Mouse (Mus musculus) MEL (cell line): ENCODE measurements around the gene H2-Ab1. TPM values are rescaled to one million over a fixed set of nuclear protein-coding genes. Genes with fewer than 3 reads are reported as not detected.
A peak's percentile ranks its signal among the peaks of the same experiment; 100 is the strongest.

Experiments
- DNase-seq: peaks from one replicate; pipeline ENCODE4 v3.0.0; 2011; ENCODE audit warnings: low read depth, low spot score
- H3K27ac ChIP-seq: 2 replicates; pipeline ENCODE4 v1.5.1; 2012; ENCODE audit warnings: low read depth, mild to moderate bottlenecking, control low read depth, low read length, moderate library complexity; ENCODE audit not compliant: control insufficient read depth
- H3K27me3 ChIP-seq, 2 experiments: fragments of 150-350 bp in 1 of 2; sonication (generic) in 1 of 2; 2 replicates each; pipeline ENCODE4 v1.6.1; 2012; ENCODE audit warnings: low read length in 2 of 2, mild to moderate bottlenecking in 2 of 2, improper control_type of control experiment in 1 of 2, moderate library complexity in 1 of 2; ENCODE audit not compliant: insufficient read depth in 2 of 2, control insufficient read depth in 1 of 2
- H3K36me3 ChIP-seq, 2 experiments: 2 replicates each; pipeline ENCODE4 v1.6.1; 2012 to 2014; ENCODE audit warnings: low read length in 2 of 2, improper control_type of control experiment in 1 of 2, inconsistent platforms in 1 of 2, mild to moderate bottlenecking in 1 of 2; ENCODE audit not compliant: insufficient read depth in 2 of 2, control insufficient read depth in 1 of 2
- H3K4me1 ChIP-seq, 2 experiments: fragments of 150-350 bp in 1 of 2; sonication (generic) in 1 of 2; 2 replicates each; pipeline ENCODE4 v1.6.1; 2012; ENCODE audit warnings: low read length in 2 of 2, improper control_type of control experiment in 1 of 2, mild to moderate bottlenecking in 1 of 2; ENCODE audit not compliant: insufficient read depth in 2 of 2, control insufficient read depth in 1 of 2
- H3K4me3 ChIP-seq, 2 experiments: fragments of 150-350 bp in 1 of 2; sonication (generic) in 1 of 2; 2 replicates each; pipeline ENCODE4 v1.5.1; 2012; ENCODE audit warnings: low read depth in 2 of 2, low read length in 2 of 2, mild to moderate bottlenecking in 2 of 2, moderate library complexity in 2 of 2, control low read depth in 1 of 2, improper control_type of control experiment in 1 of 2; ENCODE audit not compliant: control insufficient read depth in 1 of 2, insufficient read depth in 1 of 2
- H3K79me2 ChIP-seq: 2 replicates; pipeline ENCODE4 v1.6.1; 2012; ENCODE audit warnings: mild to moderate bottlenecking, low read length, moderate library complexity; ENCODE audit not compliant: control insufficient read depth, poor library complexity, insufficient read depth
- H3K9ac ChIP-seq: 2 replicates; pipeline ENCODE4 v1.6.1; 2012; ENCODE audit warnings: low read depth, mild to moderate bottlenecking, control low read depth, low read length, moderate library complexity; ENCODE audit not compliant: control insufficient read depth, poor library complexity, severe bottlenecking
- H3K9me3 ChIP-seq: fragments of 150-350 bp; sonication (generic); replicated peaks from 2 replicates; pipeline ENCODE4 v1.6.1; 2012; ENCODE audit warnings: mild to moderate bottlenecking, low read length, improper control_type of control experiment, moderate library complexity; ENCODE audit not compliant: insufficient read depth
- CHD1 ChIP-seq: IDR thresholded peaks from 2 replicates; pipeline ENCODE4 v1.6.1; 2012; ENCODE audit warnings: low read depth, mild to moderate bottlenecking, inconsistent platforms, low read length, improper control_type of control experiment
- CHD2 ChIP-seq: IDR thresholded peaks from 2 replicates; pipeline ENCODE4 v1.6.1; 2011; ENCODE audit warnings: low read length, improper control_type of control experiment
- CTCF ChIP-seq, 3 experiments: IDR thresholded peaks in 2 of 3; conservative IDR thresholded peaks in 1 of 3; 2 replicates each; pipeline ENCODE4 v1.5.1; 2011 to 2012; ENCODE audit warnings: low read length in 3 of 3, low read depth in 2 of 3, mild to moderate bottlenecking in 2 of 3, improper control_type of control experiment in 1 of 3, inconsistent platforms in 1 of 3, mixed read lengths in 1 of 3, moderate library complexity in 1 of 3; ENCODE audit not compliant: control insufficient read depth in 1 of 3, insufficient read depth in 1 of 3, poor library complexity in 1 of 3, severe bottlenecking in 1 of 3
- ELF1 ChIP-seq: IDR thresholded peaks from 2 replicates; pipeline ENCODE4 v1.6.1; 2014; ENCODE audit warnings: low read depth, mild to moderate bottlenecking, inconsistent platforms, low read length, improper control_type of control experiment, moderate library complexity
- EP300 ChIP-seq, 2 experiments: IDR thresholded peaks; 2 replicates each; pipeline ENCODE4 v1.6.1; 2011; ENCODE audit warnings: improper control_type of control experiment in 2 of 2, low read length in 2 of 2, low read depth in 1 of 2, mild to moderate bottlenecking in 1 of 2
- GABPA ChIP-seq: IDR thresholded peaks from 2 replicates; pipeline ENCODE4 v1.6.1; 2012; ENCODE audit warnings: low read depth, mild to moderate bottlenecking, inconsistent platforms, low read length, improper control_type of control experiment, moderate library complexity
- KAT2A ChIP-seq: conservative IDR thresholded peaks from 2 replicates; pipeline ENCODE4 v1.6.1; 2012; ENCODE audit warnings: low read depth, low read length, improper control_type of control experiment, inconsistent platforms
- MAX ChIP-seq: IDR thresholded peaks from 2 replicates; pipeline ENCODE4 v1.6.1; 2011; ENCODE audit warnings: low read length, improper control_type of control experiment
- SIN3A ChIP-seq: IDR thresholded peaks from 2 replicates; pipeline ENCODE4 v1.6.1; 2012; ENCODE audit warnings: low read length, improper control_type of control experiment, inconsistent platforms
- SMC3 ChIP-seq: IDR thresholded peaks from 2 replicates; pipeline ENCODE4 v1.6.1; 2011; ENCODE audit warnings: low read depth, low read length, improper control_type of control experiment
- polyA plus RNA-seq, 2 experiments: library from polyadenylated mRNA; stranded (reverse) in 1 of 2; unstranded in 1 of 2; fragments of >175 nt in 1 of 2; fragments of >200 nt in 1 of 2; gene quantifications; 2 replicates each; pipeline versions ENCODE4 v1.2.1 to v1.2.4; 2012; ENCODE audit warnings: low replicate concordance in 2 of 2, low read depth in 1 of 2; ENCODE audit not compliant: insufficient read length in 2 of 2, insufficient read depth in 1 of 2, missing spikeins in 1 of 2
- total RNA-seq: library from RNA; depleted of rRNA; stranded (reverse); fragments of 300-350 nt; gene quantifications from 2 replicates; pipeline ENCODE4 v1.2.3, GENCODE M21; 2012

The H2-Ab1 gene
- total and polyA plus RNA-seq, 3 experiments, result not detected

- peaks cover 0 to 1% of the 10 kb centered on the region in 2 experiments; a peak in 2 of 4 replicates for H3K27me3 ChIP-seq
- TF ChIP-seq SMC3, result peak; percentile 28; the same call in 1 of the 2 replicates
- no peak for TF ChIP-seq GABPA
- TF ChIP-seq CHD1, result no peak
- TF ChIP-seq CTCF (IDR thresholded peaks at IDR 0.05 in 2 of 3, conservative IDR thresholded peaks at IDR 0.05 in 1 of 3; ENCODE audit: control insufficient read depth in 1 of 3, insufficient read depth in 1 of 3, low read depth in 2 of 3, low read length in 3 of 3, poor library complexity in 1 of 3, severe bottlenecking in 1 of 3), result peak; percentile 6 to 45 (median 26); a peak in 4 of 6 replicates
- no peak for TF ChIP-seq EP300 (IDR thresholded peaks at IDR 0.05; ENCODE audit: low read depth in 1 of 2, low read length in 2 of 2)
- H3K9ac ChIP-seq, result no peak overlapping the region
- H3K4me3 ChIP-seq, result no peak overlapping the region
- H3K4me1 ChIP-seq, result no peaks in the 10 kb centered on the region
- no peak overlapping the region for H3K27ac ChIP-seq
- H3K36me3 ChIP-seq, result no peaks in the 10 kb centered on the region
- H3K79me2 ChIP-seq, result no peaks in the 10 kb centered on the region
- H3K9me3 ChIP-seq, result no peaks in the 10 kb centered on the region
- no peak for DNase-seq
These were observed 28.4 kb downstream of the H2-Ab1 start for GRCm38 (mm10) chr17:34285848-34286247.

- no peaks in the 10 kb centered on the region for H3K9me3 ChIP-seq
- no peaks in the 10 kb centered on the region for H3K36me3 ChIP-seq
- H3K27ac ChIP-seq, result no peak overlapping the region
- TF ChIP-seq MAX, result no peak
- TF ChIP-seq SIN3A, result no peak
- TF ChIP-seq KAT2A, result no peak
- H3K27me3 ChIP-seq, result peaks cover 0 to 1% of the 10 kb centered on the region in 2 experiments; a peak in 2 of 4 replicates
- H3K79me2 ChIP-seq, result no peaks in the 10 kb centered on the region
- no peak overlapping the region for H3K4me3 ChIP-seq
- H3K9ac ChIP-seq, result no peak overlapping the region
- H3K4me1 ChIP-seq, result no peaks in the 10 kb centered on the region
- no peak for DNase-seq
These were observed 29.0 kb downstream of the H2-Ab1 start for GRCm38 (mm10) chr17:34286501-34286900.

- no peak for DNase-seq
- no peak overlapping the region for H3K27ac ChIP-seq
- no peak overlapping the region for H3K4me3 ChIP-seq
- no peak overlapping the region for H3K9ac ChIP-seq
- no peaks in the 10 kb centered on the region for H3K79me2 ChIP-seq
- H3K9me3 ChIP-seq, result no peaks in the 10 kb centered on the region
- peaks cover 0 to 1% of the 10 kb centered on the region in 2 experiments; a peak in 2 of 4 replicates for H3K27me3 ChIP-seq
- no peaks in the 10 kb centered on the region for H3K4me1 ChIP-seq
- H3K36me3 ChIP-seq, result no peaks in the 10 kb centered on the region
- no peak for TF ChIP-seq CHD2
These were observed 29.5 kb downstream of the H2-Ab1 start for GRCm38 (mm10) chr17:34286999-34287398.

- no peaks in the 10 kb centered on the region for H3K79me2 ChIP-seq
- no peak within 1 kb of the TSS for H3K4me3 ChIP-seq
These were observed 30.2 kb downstream of the H2-Ab1 start, which contains the start of gene H2-Aa for GRCm38 (mm10) chr17:34287648-34288047. Gene H2-Aa, minus strand, starts transcription at chr17:34287823.

More at GRCm38 (mm10) chr17:34287648-34288047, 30.2 kb downstream of the H2-Ab1 start, which contains the start of gene H2-Aa:
- H3K36me3 ChIP-seq, result no peaks in the 10 kb centered on the region
- TF ChIP-seq CHD2 (peak; percentile 85), ELF1 (no peak)
- no peak within 1 kb of the TSS for H3K9ac ChIP-seq
- DNase-seq, result peak; percentile 77
- no peaks in the 10 kb centered on the region for H3K9me3 ChIP-seq
- H3K4me1 ChIP-seq, result no peaks in the 10 kb centered on the region
- H3K27ac ChIP-seq, result no peak within 1 kb of the TSS
- peaks cover 0 to 1% of the 10 kb centered on the region in 2 experiments; a peak in 2 of 4 replicates for H3K27me3 ChIP-seq
